Mouse (Mus musculus): ENCODE data around the gene Mctp1.

DNA sequence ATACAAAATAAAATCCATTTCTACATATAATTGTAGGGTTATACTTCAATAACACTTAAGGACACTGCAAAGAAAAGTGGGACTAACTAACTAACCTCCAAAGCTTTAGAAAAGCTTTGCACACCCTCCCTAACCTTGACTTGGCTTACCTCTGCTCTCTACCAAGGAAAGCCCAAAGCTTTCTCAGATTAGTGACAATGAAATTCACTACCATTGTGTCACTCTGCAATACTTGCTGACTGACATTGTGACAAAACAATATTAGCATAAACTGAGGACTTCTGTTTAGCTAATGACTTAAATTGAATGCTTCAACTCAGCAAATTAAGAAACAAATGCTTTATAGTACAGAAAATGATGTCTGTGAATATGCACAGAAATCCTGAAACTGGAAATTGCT lies 687.7 kb downstream of the Mctp1 start:
- no peak for TF ChIP-seq CTCF (IDR thresholded peaks at IDR 0.05 in 2 of 3, conservative IDR thresholded peaks at IDR 0.05 in 1 of 3; ENCODE audit: control insufficient read depth in 1 of 3, insufficient read depth in 1 of 3, low read depth in 2 of 3, low read length in 3 of 3, poor library complexity in 1 of 3, severe bottlenecking in 1 of 3)
- no peak for TF ChIP-seq UBTF (IDR thresholded peaks at IDR 0.05; ENCODE audit: borderline replicate concordance, insufficient read depth, low read depth, low read length)
- TF ChIP-seq HCFC1 (IDR thresholded peaks at IDR 0.05; ENCODE audit: low read depth, low read length), result no peak
